Comparison of ENCODE assay signal across 9 mouse cellular contexts in genomic region chr10:107662372-107663065, GRCm38 (mm10). TPM values are rescaled to one million over a fixed set of nuclear protein-coding genes. Genes with fewer than 3 reads are reported as not detected.
A peak's percentile ranks its signal among the peaks of the same experiment; 100 is the strongest.
DNase-seq lines count a peak whose midpoint lies in the region; ATAC-seq and TF ChIP-seq lines count a peak whose summit lies in the region.
"Had no signal": no experiment of that assay in that cellular context is flagged by ENCODE, and none has a peak within 500 bp of the region (broad histone marks: within the 10 kb centered on the region; RNA-seq: fewer than 3 reads in every experiment).

No protein-coding gene starts in this region.

- no peak overlapping the region for H3K4me2 ChIP-seq in forebrain, postnatal 0 days (ENCODE audit: low read depth)
- H3K4me2 ChIP-seq in lung, embryonic 15.5 days = no peak overlapping the region
- H3K4me2 ChIP-seq: embryonic facial prominence, embryonic 13.5 days had no signal

- no peaks in the 10 kb centered on the region for H3K4me1 ChIP-seq in forebrain, postnatal 0 days (ENCODE audit: insufficient read depth)
- H3K4me1 ChIP-seq in lung, embryonic 15.5 days = no peaks in the 10 kb centered on the region
- H3K4me1 ChIP-seq: embryonic facial prominence, embryonic 13.5 days had no signal

- peak; percentile 81; the same call in 1 of the 2 replicates for ATAC-seq in forebrain, postnatal 0 days
- peak; percentile 94 for ATAC-seq in lung, embryonic 15.5 days (ENCODE audit: borderline replicate concordance, extremely low read depth, low FRiP score, low TSS enrichment)

- no peak overlapping the region for H3K27ac ChIP-seq in forebrain, postnatal 0 days (ENCODE audit: low read depth, low read length)
- H3K27ac ChIP-seq in lung, embryonic 15.5 days = 0 out of 2 replicates have a peak overlapping the region, but pooled peaks have one; percentile 29
- H3K27ac ChIP-seq: embryonic facial prominence, embryonic 13.5 days had no signal

- no peak overlapping the region for H3K9ac ChIP-seq in forebrain, postnatal 0 days
- H3K9ac ChIP-seq in lung, embryonic 15.5 days = no peak overlapping the region
- H3K9ac ChIP-seq: embryonic facial prominence, embryonic 13.5 days had no signal

- no peaks in the 10 kb centered on the region for H3K36me3 ChIP-seq in forebrain, postnatal 0 days (ENCODE audit: insufficient read depth)
- H3K36me3 ChIP-seq in lung, embryonic 15.5 days = no peaks in the 10 kb centered on the region
- H3K36me3 ChIP-seq: embryonic facial prominence, embryonic 13.5 days had no signal

- H3K4me3 ChIP-seq in forebrain, postnatal 0 days (ENCODE audit: low read depth, low read length) = no peak overlapping the region
- no peak overlapping the region for H3K4me3 ChIP-seq in lung, embryonic 15.5 days
- H3K4me3 ChIP-seq: embryonic facial prominence, embryonic 13.5 days had no signal

- no peaks in the 10 kb centered on the region for H3K9me3 ChIP-seq in forebrain, postnatal 0 days (ENCODE audit: low read length)
- no peaks in the 10 kb centered on the region for H3K9me3 ChIP-seq in lung, embryonic 15.5 days
- H3K9me3 ChIP-seq: embryonic facial prominence, embryonic 13.5 days had no signal

- TF ChIP-seq CTCF in forebrain, postnatal 0 days (IDR thresholded peaks at IDR 0.05; ENCODE audit: low read depth) = no peak

- intact Hi-C loops in heart, postnatal 25 days (cut with DNase I) = no loop called here

- no peaks in the 10 kb centered on the region for H3K27me3 ChIP-seq in forebrain, postnatal 0 days (ENCODE audit: insufficient read depth, low read length)
- no peaks in the 10 kb centered on the region for H3K27me3 ChIP-seq in lung, embryonic 15.5 days
- H3K27me3 ChIP-seq: embryonic facial prominence, embryonic 13.5 days had no signal

- WGBS in forebrain, postnatal 0 days = 34% methylated on average over 5 of the region's 5 CpGs
- WGBS in lung, embryonic 15.5 days = 36% methylated on average over 5 of the region's 5 CpGs

- DNase-seq in heart, adult 11 months = peak; percentile 78
- DNase-seq in heart, postnatal 25 days (ENCODE audit: low spot score) = no peak
- DNase-seq in adipocyte (ENCODE audit: low spot score) = peak; percentile 13
- peak; percentile 72 for DNase-seq in forebrain, postnatal 0 days
- DNase-seq in right cerebral cortex, postnatal 4 days = peak; percentile 19
- no peak for DNase-seq in ovary, postnatal 14 days (ENCODE audit: low spot score)
- DNase-seq in cerebellum, adult 11-12 months = no peak

RNA-seq across cellular contexts. Expression of gene Ptprq, which starts 57.3 kb away (rescaled TPM):
- total RNA-seq in heart, postnatal 25 days (2021) = under 1 TPM in 1 of 2 experiments, not detected in 1; 0.06 TPM
- total RNA-seq in forebrain, postnatal 0 days (2014; rRNA removed) = 0.08 and 0.10 TPM in 2 replicates
- polyA plus RNA-seq in forebrain, postnatal 0 days (2015; fragmentation: Nextera tagmentation; extraction: Ambion mirVana) = 0.09 and 0.10 TPM in 2 replicates
- 0.26 and 0.29 TPM in 2 replicates for polyA plus RNA-seq in lung, embryonic 15.5 days (2015; fragmentation: Nextera tagmentation; extraction: Ambion mirVana)

Comparison
In these comparisons a context has a peak if more than half of its experiments do, and no peak if none do; other contexts are left out.
1. DNase-seq: peak in heart, adult 11 months (single experiment), adipocyte (single experiment), forebrain, postnatal 0 days (single experiment) and right cerebral cortex, postnatal 4 days (single experiment); none in heart, postnatal 25 days (single experiment), ovary, postnatal 14 days (single experiment) and cerebellum, adult 11-12 months (single experiment).